Mouse (Mus musculus) heart, embryonic 14.5 days (tissue): ENCODE measurements around the gene Sp9. TPM values are rescaled to one million over a fixed set of nuclear protein-coding genes. Genes with fewer than 3 reads are reported as not detected.

Experiments used
- ATAC-seq: fragments of 200-750 bp; cut with Nextera tagmentation; 2 replicates; pipeline ENCODE4 v1.8.0; 2017; ENCODE audit warnings: low read depth, moderate TSS enrichment; ENCODE audit not compliant: insufficient number of reproducible peaks, insufficient read depth, low FRiP score
- H3K27ac ChIP-seq, 2 experiments: fragments of 200-500 bp in 1 of 2; fragments of 300-500 bp in 1 of 2; sonication (generic) in 1 of 2; replicated peaks in 1 of 2; 2 replicates each; pipeline ENCODE4 v1.5.1; 2012 to 2014; ENCODE audit warnings: low read depth in 2 of 2, low read length in 2 of 2, control low read depth in 1 of 2, mild to moderate bottlenecking in 1 of 2, mixed read lengths in 1 of 2; ENCODE audit not compliant: control insufficient read depth in 1 of 2, insufficient read depth in 1 of 2
- H3K27me3 ChIP-seq: fragments of 300-500 bp; sonication (generic); 2 replicates; pipeline ENCODE4 v1.6.1; 2014; ENCODE audit warnings: mild to moderate bottlenecking, low read length, control low read depth; ENCODE audit not compliant: control insufficient read depth, insufficient read depth
- H3K36me3 ChIP-seq: fragments of 300-500 bp; sonication (generic); 2 replicates; pipeline ENCODE4 v1.6.1; 2014; ENCODE audit warnings: mild to moderate bottlenecking, control low read depth, low read length, mixed read lengths; ENCODE audit not compliant: control insufficient read depth, insufficient read depth
- H3K4me1 ChIP-seq, 2 experiments: fragments of 200-500 bp in 1 of 2; fragments of 300-500 bp in 1 of 2; sonication (generic) in 1 of 2; 2 replicates each; pipeline ENCODE4 v1.6.1; 2012 to 2014; ENCODE audit warnings: low read length in 2 of 2, control low read depth in 1 of 2, mixed read lengths in 1 of 2; ENCODE audit not compliant: control insufficient read depth in 2 of 2, insufficient read depth in 2 of 2
- H3K4me2 ChIP-seq: fragments of 300-500 bp; sonication (generic); 2 replicates; pipeline ENCODE4 v1.6.1; 2014; ENCODE audit warnings: mild to moderate bottlenecking, low read length
- H3K4me3 ChIP-seq, 2 experiments: fragments of 200-500 bp in 1 of 2; fragments of 300-500 bp in 1 of 2; sonication (generic) in 1 of 2; 2 replicates each; pipeline ENCODE4 v1.5.1; 2012 to 2014; ENCODE audit warnings: low read length in 2 of 2, mild to moderate bottlenecking in 2 of 2, control low read depth in 1 of 2, low read depth in 1 of 2, moderate library complexity in 1 of 2; ENCODE audit not compliant: control insufficient read depth in 1 of 2, insufficient read depth in 1 of 2
- H3K9ac ChIP-seq: fragments of 300-500 bp; sonication (generic); 2 replicates; pipeline ENCODE4 v1.6.1; 2014; ENCODE audit warnings: mild to moderate bottlenecking, low read length
- H3K9me3 ChIP-seq: fragments of 300-500 bp; sonication (generic); 2 replicates; pipeline ENCODE4 v1.6.1; 2016; ENCODE audit warnings: low read length, control low read depth; ENCODE audit not compliant: control insufficient read depth
- WGBS: fragments of 180-500 bp; shearing (Covaris S2); extraction: QIAGEN DNeasy Blood & Tissue Kit; methylation state at CpG from one replicate; pipeline ENCODE4 v1.1.7; 2014; 5-methylcytosine and 5-hydroxymethylcytosine counted together
- polyA plus RNA-seq: library from polyadenylated mRNA; unstranded; fragments of >200 nt; fragmentation: Nextera tagmentation; extraction: Ambion mirVana; gene quantifications from 2 replicates; pipeline ENCODE4 v1.2.1, GENCODE M21; 2014

The Sp9 gene
- polyA plus RNA-seq, 1 experiment from 2014 or later = not detected

DNA sequence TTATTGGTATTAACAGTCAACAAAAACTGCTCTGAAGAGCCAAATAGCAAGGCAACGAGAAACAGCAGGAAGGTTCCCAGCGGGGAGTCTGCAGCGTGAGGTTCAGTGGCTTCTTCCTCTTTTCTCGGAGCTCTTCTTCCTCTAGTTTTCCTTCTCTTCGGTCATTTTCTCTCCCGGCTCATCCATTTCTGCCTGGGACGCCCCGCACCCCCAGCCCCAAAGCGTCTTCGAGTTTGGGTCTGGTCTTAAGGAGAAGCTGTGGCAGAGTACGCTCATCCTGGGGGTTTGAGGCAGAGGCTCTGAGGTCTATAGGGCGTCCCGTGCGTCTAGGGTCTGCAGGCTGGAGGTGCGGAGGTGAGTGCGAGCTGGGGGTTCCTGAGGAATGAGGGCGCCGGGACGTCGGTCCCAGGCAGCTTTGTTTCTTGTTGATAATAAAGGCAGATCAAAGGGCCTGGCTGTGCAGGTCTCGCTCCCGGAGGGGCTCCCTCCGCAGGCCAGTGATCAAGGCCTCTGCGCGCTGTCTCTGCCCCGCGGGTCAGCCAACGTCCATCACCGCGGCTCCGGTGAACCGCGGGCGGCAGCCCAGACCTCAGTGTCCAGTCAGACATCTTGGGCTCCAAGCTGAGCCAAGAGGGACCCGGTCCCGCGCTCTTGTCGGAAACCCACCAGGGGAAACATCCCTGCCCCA lies 5.4 kb downstream of the Sp9 start:
- H3K4me1 ChIP-seq = peaks cover 9 to 46% of the 10 kb centered on the region in 2 experiments
- ATAC-seq = no peak

DNA sequence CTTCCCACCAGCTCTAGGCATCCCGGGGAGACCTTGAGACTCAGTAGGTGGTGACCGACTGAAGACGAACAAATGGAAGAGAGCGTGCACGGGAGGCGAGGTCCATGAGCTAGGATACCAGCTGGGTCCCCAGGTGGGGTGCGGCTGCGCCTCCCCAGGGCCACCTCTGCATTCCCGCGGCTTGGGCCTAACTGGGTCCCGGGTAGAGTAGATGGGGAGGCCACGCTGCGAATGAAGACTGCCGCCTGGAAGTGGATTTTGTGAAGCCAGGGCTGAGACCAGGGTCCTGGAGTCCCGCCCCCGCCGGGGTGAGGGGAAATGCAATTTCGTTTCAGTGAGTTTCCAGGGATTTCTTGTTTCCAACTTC lies 6.0 kb downstream of the Sp9 start:
- H3K36me3 ChIP-seq = no peaks in the 10 kb centered on the region
- H3K4me2 ChIP-seq = peak overlapping the region; percentile 2; the same call in 1 of the 2 replicates
- H3K4me1 ChIP-seq = peaks cover 7 to 42% of the 10 kb centered on the region in 2 experiments
- H3K27me3 ChIP-seq = peaks cover 65% of the 10 kb centered on the region
- no peak for ATAC-seq
- WGBS = 7% methylated on average over 18 of the region's 18 CpGs
- H3K4me3 ChIP-seq = peak overlapping the region in 1 of 2 experiments; percentile 8; a peak in 2 of 4 replicates
- no peak overlapping the region for H3K9ac ChIP-seq
- no peaks in the 10 kb centered on the region for H3K9me3 ChIP-seq
- no peak overlapping the region for H3K27ac ChIP-seq

More for the DNA sequence above, 5.4 kb downstream of the Sp9 start:
- H3K27me3 ChIP-seq = peaks cover 65% of the 10 kb centered on the region
- H3K36me3 ChIP-seq = no peaks in the 10 kb centered on the region
- WGBS = 2% methylated on average over 38 of the region's 38 CpGs
- H3K4me3 ChIP-seq = peak overlapping the region in 1 of 2 experiments; percentile 8; a peak in 2 of 4 replicates
- no peak overlapping the region for H3K27ac ChIP-seq
- no peak overlapping the region for H3K9ac ChIP-seq
- H3K9me3 ChIP-seq = no peaks in the 10 kb centered on the region
- peak overlapping the region; percentile 2; the same call in 1 of the 2 replicates for H3K4me2 ChIP-seq

DNA sequence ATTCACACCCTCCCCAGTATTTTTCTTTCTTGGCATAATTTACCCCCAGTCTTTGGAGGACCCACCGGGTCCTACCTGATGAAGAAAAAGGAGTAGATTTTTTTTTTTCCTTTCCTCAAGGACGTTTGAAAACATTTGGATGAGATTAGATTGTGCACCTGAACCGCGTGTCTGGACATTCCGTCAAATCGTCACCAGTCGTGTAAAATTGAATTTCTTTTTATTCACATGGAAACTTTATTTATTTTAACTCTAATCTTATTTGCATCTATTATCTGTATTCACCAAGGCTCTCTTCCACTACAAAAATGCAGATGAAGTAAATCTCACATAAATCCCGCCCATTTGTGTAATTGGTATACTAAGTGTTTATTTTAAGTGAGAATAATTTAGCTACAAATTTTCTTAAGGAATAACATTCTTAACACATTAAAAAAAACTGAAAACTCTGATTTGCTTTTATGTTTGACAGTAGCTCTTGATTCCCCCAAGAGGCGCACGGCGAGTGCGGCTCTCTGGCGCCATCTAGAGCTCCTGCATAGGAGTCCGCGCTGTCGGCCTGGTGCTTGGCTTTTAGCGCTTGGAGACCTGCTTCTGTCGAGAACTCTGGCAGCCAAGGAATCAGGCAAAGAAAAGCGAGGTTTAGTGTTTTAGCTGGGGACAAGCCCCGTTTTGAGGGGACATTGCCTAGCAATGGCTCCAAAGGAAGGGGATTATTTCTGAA lies 6.6 kb downstream of the Sp9 start:
- no peaks in the 10 kb centered on the region for H3K9me3 ChIP-seq
- H3K36me3 ChIP-seq = no peaks in the 10 kb centered on the region
- H3K9ac ChIP-seq = no peak overlapping the region
- peaks cover 5 to 36% of the 10 kb centered on the region in 2 experiments for H3K4me1 ChIP-seq
- peak overlapping the region; percentile 4 to 30; a peak in 2 of 4 replicates for H3K4me3 ChIP-seq
- WGBS = 4% methylated on average over 20 of the region's 20 CpGs
- peak; percentile 48; the same call in 1 of the 2 replicates for ATAC-seq
- peaks cover 64% of the 10 kb centered on the region for H3K27me3 ChIP-seq
- peak overlapping the region; percentile 50 for H3K4me2 ChIP-seq
- no peak overlapping the region for H3K27ac ChIP-seq

DNA sequence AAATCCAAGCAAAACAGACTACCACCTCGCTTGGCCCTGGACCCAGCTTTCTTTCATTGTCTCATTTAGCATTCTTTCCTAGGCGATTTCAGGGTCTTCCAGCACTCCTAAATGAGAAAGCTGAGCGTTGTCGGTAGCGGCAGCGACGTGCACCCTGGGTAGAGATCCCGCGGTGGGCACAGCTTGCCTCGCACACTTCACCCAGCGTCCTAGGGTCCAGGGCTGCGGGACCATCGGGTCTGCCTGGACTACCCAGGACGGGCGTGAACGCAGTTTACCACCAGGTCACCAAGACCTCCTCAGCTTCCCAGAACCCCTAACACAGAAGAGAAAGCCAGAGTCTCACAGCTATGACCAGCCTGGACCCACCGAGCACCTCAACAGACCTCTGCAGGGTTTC lies 7.1 kb downstream of the Sp9 start:
- peaks cover 58% of the 10 kb centered on the region for H3K27me3 ChIP-seq
- ATAC-seq = no peak
- H3K27ac ChIP-seq = no peak overlapping the region
- H3K9ac ChIP-seq = no peak overlapping the region
- 1% methylated on average over 17 of the region's 17 CpGs for WGBS
- peaks cover 5 to 30% of the 10 kb centered on the region in 2 experiments for H3K4me1 ChIP-seq
- peak overlapping the region; percentile 50 for H3K4me2 ChIP-seq
- no peaks in the 10 kb centered on the region for H3K9me3 ChIP-seq
- no peaks in the 10 kb centered on the region for H3K36me3 ChIP-seq
- H3K4me3 ChIP-seq = peak overlapping the region; percentile 4 to 30; a peak in 2 of 4 replicates

DNA sequence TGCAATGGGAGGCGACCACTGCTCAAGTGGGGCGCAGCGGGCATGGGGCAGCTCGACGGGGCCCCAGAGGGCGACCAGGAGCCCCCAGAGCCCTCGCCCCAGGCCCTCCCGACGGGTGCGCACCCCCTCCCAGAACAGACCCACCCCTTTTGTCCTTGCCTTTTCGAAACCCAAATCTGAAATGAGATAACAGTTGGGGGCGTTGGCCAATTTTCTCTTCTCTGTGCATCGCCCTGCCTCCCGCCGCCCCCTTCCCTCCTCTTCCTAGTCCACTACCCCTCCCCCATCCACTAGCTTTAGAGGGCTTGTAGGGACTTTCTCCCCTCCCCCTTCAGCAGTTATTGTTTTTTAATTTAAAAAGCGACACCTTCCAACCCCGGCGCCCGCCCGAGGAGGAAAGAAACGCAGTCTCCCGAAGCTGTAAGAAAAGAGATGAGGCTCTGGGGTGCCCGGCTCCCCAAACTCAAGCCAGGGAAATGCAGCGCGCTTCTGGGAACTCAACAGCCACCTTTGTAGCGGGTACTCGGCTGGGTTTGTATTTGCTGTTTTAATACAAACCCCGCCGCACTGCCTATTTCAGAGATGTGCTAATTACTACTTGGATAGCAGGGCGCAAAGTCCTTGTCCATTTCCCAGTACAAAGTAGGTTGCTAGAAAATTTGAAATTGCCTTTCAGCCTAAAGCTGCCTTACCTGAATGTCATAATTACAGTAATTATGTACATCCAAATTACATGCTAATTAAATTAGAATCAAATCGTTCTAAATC lies 7.7 kb downstream of the Sp9 start:
- Histone ChIP-seq H3K27ac (no peak overlapping the region), H3K9ac (no peak overlapping the region), H3K36me3 (no peaks in the 10 kb centered on the region), H3K9me3 (no peaks in the 10 kb centered on the region), H3K4me2 (peak overlapping the region; percentile 50), H3K4me1 (peaks cover 5 to 25% of the 10 kb centered on the region in 2 experiments), H3K27me3 (peaks cover 56% of the 10 kb centered on the region), H3K4me3 (peak overlapping the region in 1 of 2 experiments; percentile 30; a peak in 2 of 4 replicates)
- ATAC-seq = no peak
- WGBS = 1% methylated on average over 30 of the region's 31 CpGs

DNA sequence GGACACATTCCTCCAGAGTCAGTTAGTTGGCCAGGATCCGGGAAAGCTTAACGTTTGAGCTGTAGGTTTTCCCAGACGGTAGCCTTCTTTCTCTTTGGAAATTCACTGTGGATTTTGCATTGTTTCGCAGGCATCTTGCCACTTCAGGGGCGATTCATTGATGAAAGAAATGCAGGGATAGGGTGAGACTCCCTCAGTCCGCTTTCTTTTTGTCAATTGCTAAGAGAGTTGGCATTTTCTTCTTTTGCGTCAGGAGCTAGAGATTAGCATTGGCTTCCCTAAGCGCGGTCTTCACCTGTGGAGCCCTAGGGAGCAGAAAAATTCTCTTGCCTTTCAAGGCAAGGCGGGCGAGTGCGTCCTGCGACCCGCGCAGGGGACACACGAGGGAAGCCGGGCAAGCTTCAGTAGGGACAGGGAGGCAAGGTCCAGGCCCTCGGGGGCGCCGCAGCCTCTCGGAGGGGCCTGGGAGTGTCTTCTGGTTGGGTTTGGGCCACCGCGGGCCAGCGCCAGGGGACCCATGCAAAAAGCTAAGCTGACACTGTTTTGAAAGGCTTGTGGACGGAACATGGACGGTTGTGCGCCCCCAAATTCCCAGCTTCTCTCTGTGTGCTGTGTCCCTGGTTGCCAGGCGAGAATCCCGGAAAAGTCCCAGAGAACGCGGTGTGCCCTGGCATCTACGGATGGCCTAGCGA lies 8.8 kb downstream of the Sp9 start:
- ATAC-seq = no peak
- peak overlapping the region; percentile 47 for H3K4me2 ChIP-seq
- peak overlapping the region in 1 of 2 experiments; percentile 27; a peak in 3 of 4 replicates for H3K4me3 ChIP-seq
- H3K4me1 ChIP-seq = peaks cover 5 to 21% of the 10 kb centered on the region in 2 experiments
- H3K27ac ChIP-seq = no peak overlapping the region
- H3K9me3 ChIP-seq = no peaks in the 10 kb centered on the region
- 2% methylated on average over 33 of the region's 33 CpGs for WGBS
- H3K36me3 ChIP-seq = no peaks in the 10 kb centered on the region
- peaks cover 56% of the 10 kb centered on the region for H3K27me3 ChIP-seq
- H3K9ac ChIP-seq = no peak overlapping the region
